16 mouse cellular contexts compared by ENCODE assay signal in genomic region chrX:73265270-73265669, GRCm38 (mm10). TPM values are rescaled to one million over a fixed set of nuclear protein-coding genes. Genes with fewer than 3 reads are reported as not detected.
A peak's percentile ranks its signal among the peaks of the same experiment; 100 is the strongest.
DNase-seq lines count a peak whose midpoint lies in the region; TF ChIP-seq lines count a peak whose summit lies in the region.
"Not testable (repeated sequence)": the region's sequence is repeated elsewhere in the genome, so short reads cannot be mapped to it uniquely, and the experiment has no call there.
"Had no signal": no experiment of that assay in that cellular context is flagged by ENCODE, and none has a peak within 500 bp of the region (broad histone marks: within the 10 kb centered on the region; RNA-seq: fewer than 3 reads in every experiment).

Gene Xlr3c, minus strand, starts transcription at chrX:73265390.

- TF ChIP-seq RAD21 in CH12.LX (IDR thresholded peaks at IDR 0.05; ENCODE audit: low read depth, low read length) = not testable (repeated sequence)

- H3K9ac ChIP-seq in CH12.LX (ENCODE audit: insufficient read depth, low read depth) = not testable (repeated sequence)

- H3K79me2 ChIP-seq in CH12.LX (replicated peaks; ENCODE audit: control insufficient read depth, extremely low read depth, insufficient read depth, poor library complexity, severe bottlenecking) = not testable (repeated sequence)

- not testable (repeated sequence) for TF ChIP-seq EP300 in CH12.LX (IDR thresholded peaks at IDR 0.05; ENCODE audit: low read length)

- in situ Hi-C loops in CH12.LX (cut with MboI; ENCODE audit: low pct_ligation_motif_present, low pct_unique_long_range_greater_than_20kb, low sequenced_read_pairs) = not testable (repeated sequence)

- H3K9me3 ChIP-seq in CH12.LX (replicated peaks; ENCODE audit: low read length) = not testable (repeated sequence)

- TF ChIP-seq CTCF in CH12.LX (conservative IDR thresholded peaks at IDR 0.05 in 1 of 2, IDR thresholded peaks at IDR 0.05 in 1 of 2; ENCODE audit: low read depth in 2 of 2, low read length in 2 of 2) = not testable (repeated sequence)

- not testable (repeated sequence) for H3K27me3 ChIP-seq in CH12.LX (replicated peaks)

- H3K4me2 ChIP-seq in CH12.LX (ENCODE audit: insufficient read depth, low read depth, poor library complexity, severe bottlenecking) = not testable (repeated sequence)

- H3K27ac ChIP-seq in CH12.LX (ENCODE audit: insufficient read depth, low read depth) = not testable (repeated sequence)

- H3K4me1 ChIP-seq in CH12.LX (ENCODE audit: control insufficient read depth in 1 of 2, insufficient read depth in 2 of 2) = not testable (repeated sequence)

- dilution Hi-C loops in CH12.LX (cut with MboI; ENCODE audit: extremely low pct_ligation_motif_present, extremely low pct_unique_long_range_greater_than_20kb, low sequenced_read_pairs) = not testable (repeated sequence)

- DNase-seq in CH12.LX (ENCODE audit: extremely low read depth) = not testable (repeated sequence)
- peak; percentile 88 for DNase-seq in MEL-GATA-1-ER (ENCODE audit: extremely low read depth, low read depth)
- DNase-seq in R1 (ENCODE audit: low read depth, low spot score) = peak; percentile 17
- peak; percentile 32 for DNase-seq in testis, postnatal 10 days (ENCODE audit: low spot score)

- H3K36me3 ChIP-seq in CH12.LX (replicated peaks in 1 of 2; ENCODE audit: control insufficient read depth in 1 of 2, insufficient read depth in 1 of 2, low read length in 1 of 2) = not testable (repeated sequence)

- TF ChIP-seq POLR2A in CH12.LX (IDR thresholded peaks at IDR 0.05; ENCODE audit: low read depth, low read length) = peak; percentile 22; the same call in 1 of the 2 replicates

- not testable (repeated sequence) for H3K4me3 ChIP-seq in CH12.LX (replicated peaks in 1 of 3; ENCODE audit: low read depth in 2 of 3, low read length in 2 of 3, poor library complexity in 1 of 3)

TF ChIP-seq in CH12.LX, 34 proteins besides CTCF, POLR2A, EP300 and RAD21:
- TF ChIP-seq NRF1 (IDR thresholded peaks at IDR 0.05; ENCODE audit: low read depth, low read length) = peak; percentile 77
TF ChIP-seq in CH12.LX: peak in this region for 1; not testable (repeated sequence) for 33.

RNA-seq across cellular contexts. Expression of gene Xlr3c, which starts in this region (rescaled TPM):
- total RNA-seq in CH12.LX (2012; rRNA removed) (12.7 and 12.9 TPM in 2 replicates), CH12.LX (2014; rRNA removed) (4.5 and 6.0 TPM in 2 replicates)
- 2.3 and 3.9 TPM in 2 replicates for polyA plus RNA-seq in CH12.LX (2012; ENCODE audit: insufficient read length, low read depth)
- total RNA-seq: adrenal gland, postnatal 10 days; common myeloid progenitor, adult 5-6 weeks had no signal
- polyA plus RNA-seq: adrenal gland, adult 2 months; brain, embryonic 14.5 days; CD4-positive, CD25-positive, alpha-beta regulatory T cell, adult 4 months; embryonic facial prominence, embryonic 15.5 days; erythroblast, embryonic 14.5 days; forebrain, embryonic 10.5 days; forebrain, embryonic 14.5 days; forebrain, embryonic 16.5 days; frontal cortex, adult 2 months; Patski had no signal
